Mouse (Mus musculus): ENCODE measurements around the gene Ccdc170.
"Not testable (repeated sequence)": the region's sequence is repeated elsewhere in the genome, so short reads cannot be mapped to it uniquely, and the experiment has no call there.

DNA sequence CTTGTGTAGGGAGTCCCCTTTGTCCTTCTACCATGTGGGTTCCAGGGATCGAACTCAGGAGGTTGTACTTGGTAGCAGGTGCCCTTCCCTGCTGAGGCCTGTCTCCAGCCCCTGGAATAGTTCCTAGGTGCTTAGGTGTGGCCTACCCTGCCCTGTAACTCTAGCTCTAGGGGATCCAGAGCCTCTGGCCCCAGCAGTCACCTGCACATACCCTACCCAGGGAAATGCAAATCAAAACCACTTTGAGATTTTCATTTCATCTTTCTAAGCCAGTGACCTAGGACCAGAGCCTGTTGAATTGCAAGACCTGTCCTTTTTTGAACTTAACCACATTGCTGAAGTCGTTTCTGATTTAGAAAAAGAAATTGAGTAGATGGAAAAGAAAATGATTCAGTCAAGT lies 48.4 kb upstream of the Ccdc170 start:
- TF ChIP-seq CTCF (IDR thresholded peaks at IDR 0.05; ENCODE audit: borderline replicate concordance, extremely low read depth, insufficient read depth, insufficient read length); POLR2A (IDR thresholded peaks at IDR 0.05; ENCODE audit: borderline replicate concordance, extremely low read depth, insufficient read depth, insufficient read length, poor library complexity, severe bottlenecking): not testable (repeated sequence)
